ENCODE assay signal across 8 mouse cellular contexts in the genomic region with DNA sequence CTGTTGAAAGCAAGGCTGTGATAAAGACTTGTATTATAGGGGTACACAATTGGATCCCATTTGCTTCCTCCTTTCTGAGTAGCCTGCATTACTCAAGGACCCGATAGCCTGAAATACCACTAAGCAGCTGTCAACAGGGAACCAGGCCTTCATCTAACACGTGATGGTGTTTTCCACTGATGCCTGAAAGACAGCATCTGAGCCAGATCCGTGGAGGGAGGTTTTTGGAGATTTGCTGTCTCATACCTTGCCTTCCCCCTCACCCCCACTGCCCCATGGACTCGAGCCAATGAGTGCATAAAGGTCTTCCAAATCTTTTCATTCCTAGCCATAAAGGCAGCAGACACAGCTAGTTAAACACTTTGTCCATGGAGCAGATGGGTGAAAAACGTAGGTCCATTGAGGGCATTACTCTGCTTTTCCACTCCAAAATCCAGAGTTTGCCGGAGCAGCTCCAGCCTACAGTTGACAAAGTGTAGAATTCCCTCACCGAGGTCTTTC. TPM values are rescaled to one million over a fixed set of nuclear protein-coding genes. Genes with fewer than 3 reads are reported as not detected.
DNase-seq lines count a peak whose midpoint lies in the region; ATAC-seq and TF ChIP-seq lines count a peak whose summit lies in the region.

No protein-coding gene starts in this region.

- H3K4me3 ChIP-seq in heart, embryonic 13.5 days = peak overlapping the region; percentile 80
- no peak overlapping the region; a peak in 1 of 4 replicates for H3K4me3 ChIP-seq in liver, embryonic 14.5 days (ENCODE audit: insufficient read depth in 1 of 2, low read depth in 2 of 2, low read length in 2 of 2)
- H3K4me3 ChIP-seq in olfactory bulb, adult 2 months (ENCODE audit: insufficient read depth, low read depth, low read length) = no peak overlapping the region

- H3K4me1 ChIP-seq in heart, embryonic 13.5 days = peaks cover 26% of the 10 kb centered on the region
- H3K4me1 ChIP-seq in liver, embryonic 14.5 days (replicated peaks; ENCODE audit: control insufficient read depth in 2 of 2, insufficient read depth in 2 of 2, low read length in 1 of 2) = peaks cover 20 to 28% of the 10 kb centered on the region in 2 experiments
- no peaks in the 10 kb centered on the region for H3K4me1 ChIP-seq in olfactory bulb, adult 2 months (ENCODE audit: control insufficient read depth, insufficient read depth, low read length)

- H3K36me3 ChIP-seq in heart, embryonic 13.5 days = no peaks in the 10 kb centered on the region
- H3K36me3 ChIP-seq in liver, embryonic 14.5 days (replicated peaks; ENCODE audit: control insufficient read depth, insufficient read depth, low read depth) = no peaks in the 10 kb centered on the region

- DNase-seq in kidney, postnatal 10 days = peak; percentile 26
- DNase-seq in kidney, postnatal 14 days = no peak
- DNase-seq in c-Kit-positive CD71-positive TER-119-positive erythroid progenitor cells, embryonic 14.5 days (ENCODE audit: low spot score) = peak; percentile 44
- no peak for DNase-seq in liver, embryonic 14.5 days (ENCODE audit: low read depth in 3 of 3, low spot score in 3 of 3)
- DNase-seq in gastrocnemius, postnatal 25 days = no peak
- DNase-seq in retina, postnatal 1 day = no peak

- peak overlapping the region; percentile 99 for H3K27ac ChIP-seq in heart, embryonic 13.5 days (replicated peaks)
- no peak overlapping the region for H3K27ac ChIP-seq in liver, embryonic 14.5 days
- 0 out of 2 replicates have a peak overlapping the region, but pooled peaks have one; percentile 17 for H3K27ac ChIP-seq in olfactory bulb, adult 2 months (ENCODE audit: insufficient read depth, low read depth, low read length)

- no peak for ATAC-seq in heart, embryonic 13.5 days (ENCODE audit: extremely low read depth, insufficient number of reproducible peaks, low FRiP score, low TSS enrichment)
- ATAC-seq in liver, embryonic 14.5 days (ENCODE audit: insufficient read depth) = no peak

- H3K27me3 ChIP-seq in heart, embryonic 13.5 days (replicated peaks) = no peaks in the 10 kb centered on the region
- H3K27me3 ChIP-seq in liver, embryonic 14.5 days (ENCODE audit: control insufficient read depth, insufficient read depth, low read length) = no peaks in the 10 kb centered on the region

- H3K9ac ChIP-seq in heart, embryonic 13.5 days = peak overlapping the region; percentile 94
- no peak overlapping the region for H3K9ac ChIP-seq in liver, embryonic 14.5 days (replicated peaks)

- TF ChIP-seq EP300 in liver, embryonic 14.5 days (IDR thresholded peaks at IDR 0.05; ENCODE audit: low read depth) = no peak

- WGBS in heart, embryonic 13.5 days = 27% methylated on average over 7 of the region's 7 CpGs
- WGBS in liver, embryonic 14.5 days (ENCODE audit: insufficient replicate concordance) = 51% methylated on average over 7 of the region's 7 CpGs
- 46% methylated on average over 7 of the region's 7 CpGs for WGBS in olfactory bulb, adult 2 months

- TF ChIP-seq POLR2A in olfactory bulb, adult 2 months (IDR thresholded peaks at IDR 0.05; ENCODE audit: insufficient read depth, low read depth, low read length) = no peak

- peak overlapping the region; percentile 83 for H3K4me2 ChIP-seq in heart, embryonic 13.5 days
- peak overlapping the region; percentile 78 for H3K4me2 ChIP-seq in liver, embryonic 14.5 days (ENCODE audit: low read depth)

- no peak for TF ChIP-seq CTCF in liver, embryonic 14.5 days (IDR thresholded peaks at IDR 0.05; ENCODE audit: low read depth)
- no peak for TF ChIP-seq CTCF in olfactory bulb, adult 2 months (IDR thresholded peaks at IDR 0.05; ENCODE audit: insufficient read depth, low read depth, low read length)

- no peaks in the 10 kb centered on the region for H3K9me3 ChIP-seq in heart, embryonic 13.5 days
- no peaks in the 10 kb centered on the region for H3K9me3 ChIP-seq in liver, embryonic 14.5 days (ENCODE audit: control insufficient read depth, low read length)

RNA-seq across cellular contexts. Expression of a gene that starts 0.8 kb away (rescaled TPM):
- polyA plus RNA-seq in heart, embryonic 13.5 days (2015; fragmentation: Nextera tagmentation; extraction: Ambion mirVana) = 25.9 and 27.7 TPM in 2 replicates
- 8.8 and 9.0 TPM in 2 replicates for polyA plus RNA-seq in liver, embryonic 14.5 days (2012; rRNA removed)
- 12.1 and 14.3 TPM in 2 replicates for polyA plus RNA-seq in liver, embryonic 14.5 days (2014; fragmentation: Nextera tagmentation; extraction: Ambion mirVana)
- not detected in 2 replicates for polyA plus RNA-seq in olfactory bulb, adult 2 months (2012; ENCODE audit: insufficient read depth, insufficient read length, low replicate concordance, missing spikeins)
- 1 to 10 TPM; 3.5 to 3.7 TPM for total RNA-seq in gastrocnemius, postnatal 25 days (2021)

RNA-seq across cellular contexts. Expression of a gene that starts 44.5 kb away (rescaled TPM):
- 68.8 and 72.7 TPM in 2 replicates for polyA plus RNA-seq in heart, embryonic 13.5 days (2015; fragmentation: Nextera tagmentation; extraction: Ambion mirVana)
- 17.6 and 23.8 TPM in 2 replicates for polyA plus RNA-seq in liver, embryonic 14.5 days (2012; rRNA removed)
- 33.2 and 34.5 TPM in 2 replicates for polyA plus RNA-seq in liver, embryonic 14.5 days (2014; fragmentation: Nextera tagmentation; extraction: Ambion mirVana)
- not detected in 2 replicates for polyA plus RNA-seq in olfactory bulb, adult 2 months (2012; ENCODE audit: insufficient read depth, insufficient read length, low replicate concordance, missing spikeins)
- 10 to 100 TPM; 12.8 to 18.0 TPM for total RNA-seq in gastrocnemius, postnatal 25 days (2021)

Comparison
In these comparisons a context has a peak if more than half of its experiments do, and no peak if none do; other contexts are left out.
1. DNase-seq: peak in kidney, postnatal 10 days (single experiment) and c-Kit-positive CD71-positive TER-119-positive erythroid progenitor cells, embryonic 14.5 days (single experiment); none in kidney, postnatal 14 days (single experiment), liver, embryonic 14.5 days (0 of 3), gastrocnemius, postnatal 25 days (single experiment) and retina, postnatal 1 day (single experiment).
2. RNA of a gene that starts 44.5 kb away (polyA plus RNA-seq): 68.8 to 72.7 TPM in heart, embryonic 13.5 days and 17.6 to 34.5 TPM in liver, embryonic 14.5 days; not detected in olfactory bulb, adult 2 months; every median in the first group is over 10 times any median in the second.